Mouse (Mus musculus): ENCODE data around the gene Olfr56. TPM values are rescaled to one million over a fixed set of nuclear protein-coding genes. Genes with fewer than 3 reads are reported as not detected.

The Olfr56 gene
- polyA plus RNA-seq (2017; shearing (Covaris generic)): 0.62 TPM

GRCm38 (mm10) chr11:48978240-48978939 is at the start of gene Olfr56:
Gene Olfr56 (plus strand): TSS chr11:48978889.

GRCm38 (mm10) chr11:48946090-48946489 is 32.6 kb upstream of the Olfr56 start, which contains the start of gene Psme2b:
Gene Psme2b (minus strand): TSS chr11:48946190.

DNA sequence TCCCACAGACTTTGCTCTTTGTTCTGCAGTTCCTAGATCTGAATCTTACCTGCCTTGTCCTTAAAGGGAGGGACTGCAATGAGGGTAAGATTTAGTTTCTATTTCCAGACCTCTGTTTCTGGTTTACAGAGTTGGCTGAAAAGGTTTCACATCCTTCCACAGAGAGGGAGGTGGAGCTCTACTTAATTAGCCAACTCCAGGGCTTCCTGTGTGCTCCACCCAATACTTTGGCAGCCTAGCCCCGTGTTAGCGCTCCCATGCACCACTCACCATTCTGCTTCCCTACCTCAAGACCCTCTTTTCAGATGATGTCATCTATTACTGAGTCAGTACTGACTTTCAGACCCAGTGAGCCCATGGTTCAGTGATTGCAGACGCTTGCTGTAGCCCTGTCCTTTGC is 562 bp downstream of the Olfr56 start, which contains the start of gene 9930111J21Rik1:
9930111J21Rik1 (minus strand) TSS at position 148 of the 400 bp plus-strand sequence.

DNA sequence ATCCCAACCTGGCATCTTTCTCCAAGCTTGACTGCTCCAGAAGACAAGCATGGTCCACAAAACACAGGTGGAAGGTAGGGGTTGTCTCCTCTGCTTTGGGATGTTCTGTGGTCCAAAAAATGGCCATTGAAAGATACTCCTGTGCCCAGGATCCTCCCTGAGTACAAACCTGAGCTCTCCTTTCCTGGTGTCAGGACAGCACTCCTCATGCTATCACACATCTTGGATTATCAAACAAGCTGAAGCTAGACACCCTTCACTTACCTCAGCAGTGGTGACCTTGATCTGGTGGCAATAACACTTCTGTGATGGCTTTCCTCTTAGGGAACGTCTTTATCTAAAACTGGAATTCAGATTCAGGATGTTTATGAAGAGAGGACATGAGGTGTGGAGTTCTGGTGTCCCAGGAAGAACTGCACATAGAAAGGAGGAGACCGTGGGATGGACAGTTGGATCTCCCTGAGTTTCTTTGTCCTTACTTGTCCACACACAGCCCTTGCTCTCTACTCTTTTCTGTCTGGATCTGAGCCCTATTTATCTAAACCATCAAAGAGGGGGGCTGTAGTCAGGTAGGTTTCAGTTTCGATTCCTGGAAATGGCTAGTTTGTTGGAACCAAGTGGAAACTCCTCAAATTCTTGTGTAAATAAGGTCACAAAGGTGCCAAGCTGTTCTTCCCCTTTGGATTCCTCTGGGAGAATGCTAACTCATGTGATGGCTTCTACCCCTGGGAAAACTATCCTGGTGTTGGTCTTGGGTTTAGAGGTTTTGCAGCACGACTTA is 13.2 kb downstream of the Olfr56 start, which contains the start of gene Gm12185:
Gm12185 (minus strand) TSS at position 487 of the 781 bp plus-strand sequence.

GRCm38 (mm10) chr11:48994018-48994417 is 15.3 kb downstream of the Olfr56 start, which contains the start of gene Tgtp1:
Gene Tgtp1 (minus strand): TSS chr11:48994172.

GRCm38 (mm10) chr11:49051093-49051891 is 72.6 kb downstream of the Olfr56 start, which contains the start of gene 9930111J21Rik2:
Gene 9930111J21Rik2 (minus strand): TSS chr11:49051242.

DNA sequence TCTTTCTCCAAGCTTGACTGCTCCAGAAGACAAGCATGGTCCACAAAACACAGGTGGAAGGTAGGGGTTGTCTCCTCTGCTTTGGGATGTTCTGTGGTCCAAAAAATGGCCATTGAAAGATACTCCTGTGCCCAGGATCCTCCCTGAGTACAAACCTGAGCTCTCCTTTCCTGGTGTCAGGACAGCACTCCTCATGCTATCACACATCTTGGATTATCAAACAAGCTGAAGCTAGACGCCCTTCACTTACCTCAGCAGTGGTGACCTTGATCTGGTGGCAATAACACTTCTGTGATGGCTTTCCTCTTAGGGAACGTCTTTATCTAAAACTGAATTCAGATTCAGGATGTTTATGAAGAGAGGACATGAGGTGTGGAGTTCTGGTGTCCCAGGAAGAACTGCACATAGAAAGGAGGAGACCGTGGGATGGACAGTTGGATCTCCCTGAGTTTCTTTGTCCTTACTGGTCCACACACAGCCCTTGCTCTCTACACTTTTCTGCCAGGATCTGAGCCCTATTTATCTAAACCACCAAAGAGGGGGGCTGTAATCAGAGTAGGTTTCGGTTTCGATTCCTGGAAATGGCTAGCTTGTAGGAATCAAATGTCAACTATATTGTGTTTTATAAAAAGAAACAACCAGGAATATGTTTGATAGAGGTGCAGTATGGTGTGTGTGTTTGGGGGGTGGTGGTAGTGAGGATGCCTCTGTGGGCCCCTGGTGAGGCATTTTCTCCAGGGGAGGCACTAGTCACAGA is 85.2 kb downstream of the Olfr56 start, which contains the start of gene Tgtp2:
Tgtp2 (minus strand) TSS at position 494 of the 757 bp plus-strand sequence.

GRCm38 (mm10) chr11:49076001-49076757 is 97.5 kb downstream of the Olfr56 start, which contains the start of gene Ifi47:
Gene Ifi47 (plus strand): TSS chr11:49076587.

DNA sequence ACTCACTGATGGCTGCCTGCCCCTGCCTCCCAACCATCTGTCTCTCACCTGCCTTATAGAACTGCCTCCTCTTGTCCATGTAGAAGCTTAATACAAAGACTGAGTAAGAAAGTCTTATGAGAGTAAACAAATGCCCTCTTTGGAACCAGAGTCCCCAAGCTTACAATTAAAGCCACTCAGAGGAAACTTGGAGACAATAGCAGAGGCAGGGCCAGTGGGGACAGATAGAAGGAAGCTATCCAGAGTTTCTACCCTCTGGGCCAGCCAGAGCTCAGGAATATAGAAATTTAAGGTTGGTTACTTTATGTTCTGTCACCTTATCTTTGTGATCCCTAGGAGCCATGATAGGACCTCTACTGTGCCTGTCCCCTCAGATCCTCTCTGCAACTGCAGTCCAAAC is 136.1 kb downstream of the Olfr56 start, which contains the start of gene Olfr1396:
Olfr1396 (minus strand) TSS at position 101 of the 400 bp plus-strand sequence.

DNA sequence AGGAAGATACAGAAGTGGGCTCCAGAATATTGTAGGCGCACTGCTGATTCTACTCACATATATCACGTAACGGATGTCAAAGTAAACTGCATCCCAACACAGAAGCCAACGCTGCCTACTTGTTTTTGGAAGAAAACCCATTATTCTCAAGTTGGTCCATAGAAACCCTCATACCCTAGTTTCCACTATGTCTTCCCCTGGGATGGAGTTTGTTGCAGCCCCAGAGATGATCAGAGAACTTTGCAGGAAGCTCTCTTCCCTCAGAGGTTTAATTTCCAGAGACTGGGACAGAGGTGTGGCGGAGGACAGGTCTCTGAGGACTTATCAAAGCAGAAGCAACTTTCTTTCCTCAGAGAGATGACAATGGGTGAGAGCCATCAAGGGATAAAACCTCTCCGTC is 163.3 kb downstream of the Olfr56 start, which contains the start of gene Olfr1395:
Olfr1395 (plus strand) TSS at position 301 of the 400 bp plus-strand sequence.

GRCm38 (mm10) chr11:49154077-49154476 is 175.4 kb downstream of the Olfr56 start, which contains the start of gene Olfr1394:
Gene Olfr1394 (plus strand): TSS chr11:49154377.

Other genes starting within 250 kb of the Olfr56 start
- 661 TPM for gene Rack1, start 178.6 kb upstream of the Olfr56 start, polyA plus RNA-seq (2017; shearing (Covaris generic))
- 2.5 TPM for gene Trim41, start 161.5 kb upstream of the Olfr56 start, polyA plus RNA-seq (2017; shearing (Covaris generic))
- 0.46 TPM for gene Trim7, start 152.7 kb upstream of the Olfr56 start, polyA plus RNA-seq (2017; shearing (Covaris generic))
- gene Gm12184, start 152.2 kb upstream of the Olfr56 start, polyA plus RNA-seq (2017; shearing (Covaris generic)): 2.0 TPM
- gene Irgm1, start 107.2 kb upstream of the Olfr56 start, polyA plus RNA-seq (2017; shearing (Covaris generic)): 181 TPM
- gene Gm5431, start 76.7 kb upstream of the Olfr56 start, polyA plus RNA-seq (2017; shearing (Covaris generic)): 2.0 TPM
- 281 TPM for gene Psme2b, start 32.7 kb upstream of the Olfr56 start, polyA plus RNA-seq (2017; shearing (Covaris generic))
- gene 9930111J21Rik1, start 509 bp downstream of the Olfr56 start, polyA plus RNA-seq (2017; shearing (Covaris generic)): 317 TPM
- 6.6 TPM for gene Gm12185, start 13.3 kb downstream of the Olfr56 start, polyA plus RNA-seq (2017; shearing (Covaris generic))
- 266 TPM for gene Tgtp1, start 15.3 kb downstream of the Olfr56 start, polyA plus RNA-seq (2017; shearing (Covaris generic))
- gene 9930111J21Rik2, start 72.4 kb downstream of the Olfr56 start, polyA plus RNA-seq (2017; shearing (Covaris generic)): 161 TPM
- 364 TPM for gene Tgtp2, start 85.3 kb downstream of the Olfr56 start, polyA plus RNA-seq (2017; shearing (Covaris generic))
- 525 TPM for gene Ifi47, start 97.7 kb downstream of the Olfr56 start, polyA plus RNA-seq (2017; shearing (Covaris generic))
- gene Olfr1396, start 136.0 kb downstream of the Olfr56 start, polyA plus RNA-seq (2017; shearing (Covaris generic)): not detected
- gene Olfr1395, start 163.4 kb downstream of the Olfr56 start, polyA plus RNA-seq (2017; shearing (Covaris generic)): not detected
- not detected for gene Olfr1394, start 175.5 kb downstream of the Olfr56 start, polyA plus RNA-seq (2017; shearing (Covaris generic))
- 0.16 TPM for gene Btnl9, start 208.3 kb downstream of the Olfr56 start, polyA plus RNA-seq (2017; shearing (Covaris generic))
- 88.1 TPM for gene Zfp62, start 224.4 kb downstream of the Olfr56 start, polyA plus RNA-seq (2017; shearing (Covaris generic))

All from inflammation-experienced regulatory T-cells, adult 16 weeks (primary cell).